Mouse (Mus musculus): ENCODE measurements around the gene Ttc13. TPM values are rescaled to one million over a fixed set of nuclear protein-coding genes. Genes with fewer than 3 reads are reported as not detected.

Ttc13 gene
- total RNA-seq (2023) = 10 to 100 TPM; 30.7 to 38.9 TPM

DNA sequence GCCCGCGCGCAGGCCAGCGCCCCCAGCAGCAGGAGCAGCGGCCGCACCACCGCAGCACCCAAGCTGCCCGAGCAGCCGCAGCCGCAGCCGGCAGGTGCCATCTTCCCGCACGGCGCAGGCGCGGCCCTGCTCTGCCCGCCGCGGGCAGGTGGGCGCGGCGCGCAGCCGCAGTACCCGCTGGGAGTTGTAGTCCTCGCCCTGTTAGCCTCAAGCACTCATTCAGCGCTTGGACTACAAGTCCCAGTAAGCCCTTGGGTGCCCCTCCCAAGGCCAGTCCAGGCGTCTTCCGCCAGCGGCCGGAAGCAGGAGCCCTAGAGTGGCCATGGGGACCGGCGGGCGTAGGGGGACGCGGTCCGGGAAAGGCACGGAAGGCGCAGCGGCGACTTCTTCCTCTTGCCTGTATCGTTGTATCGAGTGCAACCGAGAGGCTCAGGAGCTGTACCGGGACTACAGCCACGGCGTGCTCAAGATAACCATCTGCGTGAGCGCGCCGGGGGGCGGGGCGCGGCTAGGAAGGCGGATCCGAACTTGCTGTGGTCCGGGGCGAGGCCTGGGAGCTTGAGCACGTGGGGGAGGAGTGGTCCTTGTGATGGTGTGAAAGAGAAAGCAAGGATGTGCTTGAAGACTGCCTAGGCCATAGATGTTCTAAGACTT is at the start of gene Ttc13, which contains the start of gene Arv1:
Gene Ttc13 (minus strand): TSS at position 122 of the 654 bp plus-strand sequence.
Gene Arv1 (plus strand): TSS at position 278 of the 654 bp plus-strand sequence.

DNA sequence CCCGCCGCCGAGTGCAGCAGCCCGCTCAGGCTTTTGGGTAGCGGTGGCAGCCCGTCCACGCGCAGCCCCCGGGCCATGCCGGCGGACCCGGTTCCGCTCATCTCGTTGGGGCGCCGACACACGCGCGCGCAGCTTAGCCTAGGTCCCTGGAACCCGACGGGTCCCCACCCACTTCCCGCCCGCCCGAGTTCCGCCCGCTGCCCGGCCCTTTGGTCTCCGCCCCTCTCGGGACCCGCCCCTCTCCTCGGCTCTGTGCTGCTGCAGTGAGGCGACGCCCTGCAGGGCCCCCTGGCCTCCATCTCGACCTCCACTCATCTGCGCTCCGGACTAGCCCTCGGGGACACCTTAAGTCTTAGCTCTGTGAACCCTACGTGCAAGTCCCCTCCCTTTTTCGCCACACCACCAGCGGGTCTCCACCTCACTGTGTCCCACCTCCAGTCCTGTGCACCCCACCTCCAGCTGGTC is 30.0 kb upstream of the Ttc13 start, which contains the start of gene Fam89a:
Gene Fam89a (minus strand): TSS at position 124 of the 465 bp plus-strand sequence.

DNA sequence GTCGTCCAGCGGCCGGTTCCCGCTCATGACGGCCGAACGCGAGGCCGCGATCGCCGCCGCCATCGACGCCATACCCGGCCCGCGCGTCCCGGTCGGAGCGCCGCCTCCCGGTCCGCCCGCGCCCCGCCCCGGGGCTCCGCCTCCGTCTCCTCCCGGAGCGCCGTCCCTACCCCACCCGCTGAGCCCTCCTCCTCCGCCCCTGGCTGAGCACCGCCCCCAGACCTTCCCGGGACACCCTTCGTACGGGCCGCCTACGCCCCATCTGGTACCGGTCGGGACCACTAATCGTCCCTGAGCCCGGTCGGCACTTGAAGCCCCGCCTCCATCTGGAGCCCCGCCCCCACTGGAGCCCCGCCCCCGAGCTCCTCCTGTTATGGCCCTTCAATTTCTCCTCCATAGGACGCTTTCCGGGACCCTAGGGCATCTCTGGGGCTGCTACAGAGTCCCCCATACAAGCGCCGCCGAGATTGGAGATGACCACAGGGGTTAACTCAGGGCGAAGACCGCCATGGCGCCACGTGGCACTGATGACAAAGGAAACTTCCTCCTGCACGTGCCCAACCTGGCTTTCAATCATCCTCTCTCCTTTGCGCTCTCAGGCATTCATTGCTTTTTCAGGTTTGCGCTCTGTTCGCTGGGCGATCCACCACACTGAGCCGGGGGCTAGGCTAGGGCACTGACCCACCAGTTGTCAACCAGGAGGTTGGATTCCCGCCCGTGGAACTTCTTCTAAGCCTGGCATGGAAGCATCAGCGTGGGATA is 58.5 kb downstream of the Ttc13 start, which contains the start of gene 2310022B05Rik:
Gene 2310022B05Rik (minus strand): TSS at position 258 of the 762 bp plus-strand sequence.

Other genes starting within 250 kb of the Ttc13 start
- 10 to 100 TPM; 37.2 to 38.7 TPM for gene Cog2, start 201.2 kb downstream of the Ttc13 start, total RNA-seq (2023)
- gene Agt, start 152.3 kb downstream of the Ttc13 start, total RNA-seq (2023) = not detected
- not detected for gene Capn9, start 145.9 kb downstream of the Ttc13 start, total RNA-seq (2023)
- gene 2310022B05Rik, start 58.6 kb downstream of the Ttc13 start, total RNA-seq (2023) = 10 to 100 TPM; 12.1 to 12.9 TPM
- 1 to 10 TPM; 4.3 to 4.4 TPM for gene Arv1, start 156 bp upstream of the Ttc13 start, total RNA-seq (2023)
- gene Fam89a, start 29.8 kb upstream of the Ttc13 start, total RNA-seq (2023) = 1 to 10 TPM in 1 of 2 experiments, under 1 TPM in 1; 0.37 to 1.6 TPM
- gene Trim67, start 71.1 kb upstream of the Ttc13 start, total RNA-seq (2023) = not detected
- 10 to 100 TPM; 35.6 to 41.9 TPM for gene Gnpat, start 141.1 kb upstream of the Ttc13 start, total RNA-seq (2023)
- 10 to 100 TPM; 14.6 to 18.8 TPM for gene 2810004N23Rik, start 141.1 kb upstream of the Ttc13 start, total RNA-seq (2023)
- gene Exoc8, start 175.7 kb upstream of the Ttc13 start, total RNA-seq (2023) = 10 to 100 TPM; 16.4 to 16.5 TPM
- gene Sprtn, start 175.9 kb upstream of the Ttc13 start, total RNA-seq (2023) = 10 to 100 TPM; 18.7 to 20.6 TPM
- gene Egln1, start 227.3 kb upstream of the Ttc13 start, total RNA-seq (2023) = 10 to 100 TPM; 24.7 to 25.2 TPM